Mouse (Mus musculus): Measurements from ENCODE around the gene Cxcr2. TPM values are rescaled to one million over a fixed set of nuclear protein-coding genes. Genes with fewer than 3 reads are reported as not detected.

Cxcr2 gene
- polyA plus RNA-seq, 1 experiment from 2014 or later, result 0.05 TPM

DNA sequence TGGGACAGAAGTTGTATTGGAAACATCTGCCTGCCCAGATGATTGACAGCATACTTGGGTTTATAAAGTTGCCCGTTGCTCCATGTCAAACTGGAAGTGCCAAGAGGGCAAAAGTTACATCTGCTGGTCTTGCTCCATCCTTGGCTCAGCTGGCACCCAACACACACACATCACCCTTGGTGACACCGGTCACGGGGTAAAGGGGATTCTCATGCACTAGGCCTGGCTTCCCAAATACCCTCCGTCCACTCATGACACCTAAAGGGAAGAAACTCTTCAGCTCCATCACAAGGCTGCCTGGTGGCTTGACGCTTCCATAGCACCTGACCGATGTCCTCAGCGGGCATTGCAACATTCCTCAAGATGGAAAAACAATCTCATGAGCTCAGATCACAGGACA is 36.7 kb downstream of the Cxcr2 start:
- H3K36me3 ChIP-seq (replicated peaks), result no peaks in the 10 kb centered on the region
- H3K4me2 ChIP-seq, result no peak overlapping the region
- H3K9ac ChIP-seq, result no peak overlapping the region
- H3K4me3 ChIP-seq, result no peak overlapping the region
- H3K9me3 ChIP-seq, result no peaks in the 10 kb centered on the region
- WGBS, result 85% methylated on average over 7 of the region's 7 CpGs
- no peaks in the 10 kb centered on the region for H3K27me3 ChIP-seq (replicated peaks)
- no peaks in the 10 kb centered on the region for H3K4me1 ChIP-seq
- H3K27ac ChIP-seq, result no peak overlapping the region
- no peak for ATAC-seq (replicated peaks)

DNA sequence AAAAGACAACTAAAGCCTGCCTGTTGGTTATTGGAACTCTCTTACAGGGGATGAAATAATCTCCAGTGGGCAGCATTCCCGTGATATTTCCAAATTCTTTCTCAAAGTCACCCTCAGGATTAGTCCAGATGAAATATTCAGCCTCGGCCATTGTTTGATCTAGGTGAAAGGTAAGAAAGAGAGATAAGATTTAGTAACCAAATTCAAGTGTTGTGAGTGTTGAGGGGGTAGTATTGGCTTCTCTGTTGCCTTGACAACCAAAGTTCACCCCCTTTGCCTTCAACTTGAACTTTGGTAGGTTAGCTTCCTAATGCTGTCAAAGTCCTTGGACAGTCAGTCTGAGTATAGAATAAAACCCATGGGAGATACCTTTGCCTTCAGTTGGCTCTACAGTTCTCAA is 38.9 kb downstream of the Cxcr2 start:
- no peak overlapping the region for H3K4me2 ChIP-seq
- no peaks in the 10 kb centered on the region for H3K36me3 ChIP-seq (replicated peaks)
- no peaks in the 10 kb centered on the region for H3K9me3 ChIP-seq
- no peaks in the 10 kb centered on the region for H3K27me3 ChIP-seq (replicated peaks)
- H3K9ac ChIP-seq, result no peak overlapping the region
- no peak overlapping the region for H3K27ac ChIP-seq
- WGBS, result 78% methylated on average over 2 of the region's 2 CpGs
- H3K4me3 ChIP-seq, result no peak overlapping the region
- no peaks in the 10 kb centered on the region for H3K4me1 ChIP-seq
- no peak for ATAC-seq (replicated peaks)

DNA sequence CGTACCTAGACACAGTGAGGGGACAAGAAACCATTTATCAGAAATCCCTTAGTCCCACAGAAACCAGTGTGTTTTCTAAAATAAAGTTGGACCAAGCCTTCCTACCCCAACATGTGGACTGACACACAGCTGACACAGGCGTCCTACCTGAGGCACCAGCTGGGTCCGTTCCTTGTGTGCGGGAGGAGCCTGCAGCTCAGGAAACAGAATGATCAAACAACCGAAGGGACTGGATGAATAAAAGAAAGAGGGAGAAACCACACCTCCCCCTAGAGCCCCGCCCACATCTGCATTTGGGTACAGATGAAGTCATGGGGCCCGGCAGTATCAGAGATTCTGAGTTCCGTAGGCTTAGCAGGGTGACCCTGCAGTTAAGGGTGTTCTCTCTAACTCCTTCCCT is 40.7 kb downstream of the Cxcr2 start, which contains the start of gene Cxcr1:
TSS of gene Cxcr1 (minus strand) at position 187 of the 400 bp plus-strand sequence.
- no peak within 1 kb of the TSS for H3K4me2 ChIP-seq
- no peak for ATAC-seq (replicated peaks)
- H3K27me3 ChIP-seq (replicated peaks), result no peaks in the 10 kb centered on the region
- no peak within 1 kb of the TSS for H3K27ac ChIP-seq
- H3K4me1 ChIP-seq, result no peaks in the 10 kb centered on the region
- H3K36me3 ChIP-seq (replicated peaks), result no peaks in the 10 kb centered on the region
- H3K4me3 ChIP-seq, result no peak within 1 kb of the TSS
- H3K9me3 ChIP-seq, result no peaks in the 10 kb centered on the region
- 75% methylated on average over 8 of the region's 8 CpGs for WGBS
- no peak within 1 kb of the TSS for H3K9ac ChIP-seq

DNA sequence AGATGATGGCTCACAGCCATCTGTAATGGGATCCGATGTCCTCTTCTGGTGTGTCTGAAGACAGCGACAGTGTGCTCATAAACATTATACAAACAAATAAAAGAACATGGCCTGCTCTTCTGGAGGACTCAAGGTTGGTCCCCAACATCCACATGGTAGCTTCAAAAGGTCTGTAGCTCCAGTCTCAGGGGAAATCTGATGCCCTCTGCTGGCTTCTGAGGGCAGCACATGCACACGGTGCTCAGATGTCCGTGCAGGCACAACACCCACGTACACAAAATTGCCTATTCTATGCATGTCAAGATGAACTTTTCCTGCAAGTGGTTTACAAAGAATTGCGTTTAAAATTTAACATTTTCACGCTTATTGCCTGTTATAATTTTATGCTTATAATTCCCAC is 42.2 kb downstream of the Cxcr2 start:
- no peak for ATAC-seq (replicated peaks)
- no peaks in the 10 kb centered on the region for H3K9me3 ChIP-seq
- no peak overlapping the region for H3K4me3 ChIP-seq
- 51% methylated on average over 7 of the region's 7 CpGs for WGBS
- H3K27me3 ChIP-seq (replicated peaks), result no peaks in the 10 kb centered on the region
- no peak overlapping the region for H3K9ac ChIP-seq
- H3K36me3 ChIP-seq (replicated peaks), result no peaks in the 10 kb centered on the region
- no peak overlapping the region for H3K27ac ChIP-seq
- H3K4me1 ChIP-seq, result no peaks in the 10 kb centered on the region
- H3K4me2 ChIP-seq, result no peak overlapping the region

DNA sequence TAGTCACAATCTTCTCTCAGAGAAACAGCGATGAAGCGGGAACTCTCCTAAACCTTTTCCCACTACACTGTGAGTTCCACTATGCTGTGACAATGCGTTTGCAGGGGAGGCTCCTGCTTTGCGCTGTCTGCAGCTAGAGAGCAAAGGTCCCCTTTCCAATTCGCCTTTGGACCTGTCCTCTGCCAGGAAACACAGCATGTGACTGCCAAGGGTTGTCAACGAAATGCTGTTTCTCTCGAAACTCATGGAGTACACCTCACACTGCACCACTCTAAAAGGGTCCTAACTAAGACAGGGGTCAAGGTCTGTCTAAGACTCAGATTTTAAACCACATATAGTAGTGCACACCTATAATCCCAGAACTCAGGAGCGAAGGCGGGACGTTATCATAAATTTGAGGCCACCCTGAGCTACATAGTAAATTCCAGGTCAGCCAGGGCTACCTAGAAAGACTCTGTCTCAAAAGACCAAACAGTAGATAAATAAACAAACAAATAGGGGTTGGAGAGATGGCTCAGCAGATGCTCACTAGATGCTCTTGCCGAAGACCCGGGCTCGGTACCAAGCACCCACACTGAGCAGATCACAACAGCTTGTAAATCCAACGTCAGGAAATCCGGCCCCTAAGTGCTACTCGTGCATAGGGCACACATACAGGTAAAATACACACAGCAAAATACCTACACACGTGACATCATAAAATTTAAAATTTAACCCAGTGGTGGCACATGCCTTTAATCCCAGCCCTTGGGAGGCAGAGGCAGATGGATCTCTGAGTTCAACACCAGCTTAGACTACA is 43.0 kb downstream of the Cxcr2 start:
- H3K27me3 ChIP-seq (replicated peaks), result no peaks in the 10 kb centered on the region
- 81% methylated on average over 17 of the region's 17 CpGs for WGBS
- no peak for ATAC-seq (replicated peaks)
- H3K9me3 ChIP-seq, result no peaks in the 10 kb centered on the region
- no peak overlapping the region for H3K27ac ChIP-seq
- no peak overlapping the region for H3K4me2 ChIP-seq
- H3K36me3 ChIP-seq (replicated peaks), result no peaks in the 10 kb centered on the region
- H3K9ac ChIP-seq, result no peak overlapping the region
- no peak overlapping the region for H3K4me3 ChIP-seq
- no peaks in the 10 kb centered on the region for H3K4me1 ChIP-seq

DNA sequence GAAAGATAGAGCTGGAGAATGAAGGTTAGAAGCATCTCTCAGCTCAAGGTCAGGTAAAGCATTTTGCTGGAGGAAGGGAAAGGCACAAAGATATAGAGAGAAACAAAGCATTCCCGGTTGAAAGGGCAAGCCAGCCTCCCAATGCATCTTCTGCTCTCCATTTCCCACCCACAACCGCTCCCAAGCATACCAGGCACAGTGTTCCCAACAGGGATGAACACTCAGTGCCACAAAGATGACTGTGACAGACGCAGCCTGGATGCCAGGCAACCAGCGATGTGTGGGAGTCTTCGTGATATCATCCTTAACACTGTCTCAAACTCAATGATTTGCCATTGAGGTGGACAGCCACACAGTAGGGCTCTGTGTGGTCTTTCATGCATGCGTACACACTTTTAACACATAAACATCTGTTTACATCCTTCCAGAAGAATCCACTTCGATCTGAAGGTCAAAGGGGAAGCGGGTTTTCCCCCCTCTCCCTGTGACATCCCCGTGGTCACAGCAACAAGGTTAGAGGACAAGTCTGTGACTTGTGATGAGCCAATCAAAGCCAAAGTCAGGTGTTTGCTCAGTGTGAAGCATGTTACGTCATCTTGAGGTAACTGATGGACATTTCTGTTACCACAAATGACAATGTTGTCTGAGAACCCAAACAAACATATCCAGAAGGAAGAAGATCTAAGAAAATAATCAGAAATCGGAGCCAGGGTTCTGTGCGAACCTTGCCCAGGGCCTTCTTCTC is 44.1 kb downstream of the Cxcr2 start:
- Histone ChIP-seq H3K4me3 (no peak overlapping the region), H3K36me3 (replicated peaks) (no peaks in the 10 kb centered on the region), H3K4me1 (no peaks in the 10 kb centered on the region), H3K27ac (no peak overlapping the region), H3K9me3 (no peaks in the 10 kb centered on the region), H3K9ac (no peak overlapping the region), H3K4me2 (no peak overlapping the region), H3K27me3 (replicated peaks) (no peaks in the 10 kb centered on the region)
- no peak for ATAC-seq (replicated peaks)
- WGBS, result 84% methylated on average over 12 of the region's 12 CpGs

DNA sequence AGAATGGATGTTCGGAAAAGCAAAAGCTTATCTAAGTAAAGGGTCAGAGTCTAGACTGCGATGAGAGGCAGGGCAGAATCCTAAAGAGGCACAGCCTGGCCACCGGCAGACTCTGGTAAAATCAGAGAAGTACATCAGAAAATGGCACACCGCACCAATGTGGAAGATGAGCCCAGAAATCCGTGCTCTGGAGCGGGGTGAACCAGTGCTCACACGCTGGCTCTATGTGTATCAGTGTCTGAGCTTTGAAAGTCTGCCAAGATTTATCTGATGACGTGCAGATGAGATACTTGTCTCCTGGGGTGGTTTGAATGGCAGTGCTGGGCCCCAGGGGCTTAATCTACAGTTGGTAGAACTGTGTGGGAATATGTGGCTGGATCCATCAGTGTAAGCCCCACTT is 45.3 kb downstream of the Cxcr2 start:
- Histone ChIP-seq H3K4me3 (no peak overlapping the region), H3K4me1 (no peaks in the 10 kb centered on the region), H3K4me2 (no peak overlapping the region), H3K9me3 (no peaks in the 10 kb centered on the region), H3K9ac (no peak overlapping the region), H3K36me3 (replicated peaks) (no peaks in the 10 kb centered on the region), H3K27me3 (replicated peaks) (no peaks in the 10 kb centered on the region; the same call in 1 of the 2 replicates), H3K27ac (no peak overlapping the region)
- WGBS, result 73% methylated on average over 8 of the region's 8 CpGs
- ATAC-seq (replicated peaks), result no peak

DNA sequence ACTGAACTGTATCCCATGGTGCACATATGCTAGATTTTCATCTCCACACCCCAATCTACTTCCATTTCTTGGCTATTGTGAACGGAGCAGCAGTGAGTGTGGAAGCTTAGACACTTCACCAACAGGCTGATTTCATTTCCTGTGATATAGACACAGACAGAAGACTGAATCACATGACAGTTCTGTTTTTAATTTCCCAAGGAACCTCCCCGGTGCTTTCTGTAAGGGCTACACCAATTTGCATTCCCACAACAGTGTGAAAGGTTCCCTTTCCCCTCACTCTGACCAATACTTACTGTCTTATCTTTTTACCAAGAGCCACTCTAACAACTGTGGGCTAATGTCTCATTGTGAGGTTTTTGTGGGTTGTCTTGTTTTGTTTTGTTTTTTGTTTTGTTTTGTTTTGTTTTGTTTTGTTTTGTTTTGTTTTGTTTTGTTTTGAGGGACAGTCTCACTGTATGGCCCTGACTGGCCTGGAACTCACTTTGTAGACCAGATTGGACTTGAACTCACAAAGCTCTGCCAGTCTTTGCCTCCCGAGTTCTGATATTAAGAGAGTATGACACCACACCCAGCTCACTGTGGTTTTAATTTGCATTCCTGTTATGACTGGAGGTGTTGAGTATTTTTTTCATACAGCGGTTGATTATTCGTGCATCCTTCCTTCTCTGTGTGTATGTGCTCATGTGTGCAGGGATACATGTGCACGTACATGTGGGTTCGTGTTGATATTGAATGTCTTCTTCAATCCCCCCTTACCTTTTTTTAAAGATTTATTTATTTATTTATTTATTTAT is 47.5 kb downstream of the Cxcr2 start:
- Histone ChIP-seq H3K4me3 (no peak overlapping the region), H3K9me3 (no peaks in the 10 kb centered on the region), H3K27me3 (replicated peaks) (no peaks in the 10 kb centered on the region; the same call in 1 of the 2 replicates), H3K9ac (no peak overlapping the region), H3K36me3 (replicated peaks) (no peaks in the 10 kb centered on the region), H3K4me1 (no peaks in the 10 kb centered on the region), H3K4me2 (no peak overlapping the region), H3K27ac (no peak overlapping the region)
- no peak for ATAC-seq (replicated peaks)
- WGBS, result 81% methylated on average over 7 of the region's 7 CpGs

DNA sequence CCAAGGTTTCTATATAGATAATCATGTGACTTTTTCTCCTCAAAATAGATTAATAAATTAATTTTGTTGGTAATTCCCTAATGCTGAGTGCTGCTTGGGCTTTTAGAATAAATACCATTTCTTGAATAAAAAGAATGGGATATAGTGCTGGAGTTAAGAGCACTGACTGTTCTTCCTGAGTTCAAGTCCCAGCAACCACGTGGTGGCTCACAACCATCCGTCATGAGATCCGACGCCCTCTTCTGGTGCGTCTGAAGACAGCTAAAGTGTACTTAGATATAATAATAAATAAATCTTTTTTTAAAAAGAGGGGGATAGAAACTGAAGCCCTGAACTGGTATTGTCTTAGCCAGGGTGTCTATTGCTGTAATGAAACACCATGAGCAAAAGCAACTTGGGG is 49.7 kb downstream of the Cxcr2 start:
- WGBS, result 62% methylated on average over 5 of the region's 5 CpGs
- Histone ChIP-seq H3K27me3 (replicated peaks) (no peaks in the 10 kb centered on the region; the same call in 1 of the 2 replicates), H3K4me2 (no peak overlapping the region), H3K4me1 (no peaks in the 10 kb centered on the region), H3K4me3 (no peak overlapping the region), H3K9me3 (no peaks in the 10 kb centered on the region), H3K9ac (no peak overlapping the region), H3K27ac (no peak overlapping the region), H3K36me3 (replicated peaks) (no peaks in the 10 kb centered on the region)
- no peak for ATAC-seq (replicated peaks)

DNA sequence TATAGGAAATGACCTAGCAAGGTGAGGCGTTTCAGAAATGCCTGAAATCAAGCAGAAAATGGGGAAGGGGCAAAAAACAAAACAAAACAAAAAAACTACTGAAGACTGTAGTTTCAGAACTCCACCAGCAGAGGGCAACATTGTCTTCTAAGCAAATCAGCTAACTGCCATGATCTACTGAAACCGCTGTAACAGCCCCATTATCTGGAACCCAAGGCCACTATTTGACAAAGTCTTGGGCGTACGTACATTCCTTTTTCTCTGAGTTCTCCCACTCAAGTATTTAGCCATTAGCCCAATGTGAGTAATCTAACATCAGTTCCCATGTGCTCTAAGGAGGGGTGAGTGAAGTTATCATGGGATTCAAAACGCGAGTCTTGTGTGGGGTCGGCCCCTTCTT is 52.1 kb downstream of the Cxcr2 start:
- H3K4me2 ChIP-seq, result no peak overlapping the region
- no peaks in the 10 kb centered on the region for H3K9me3 ChIP-seq
- H3K9ac ChIP-seq, result no peak overlapping the region
- ATAC-seq (replicated peaks), result no peak
- no peaks in the 10 kb centered on the region for H3K36me3 ChIP-seq (replicated peaks)
- H3K4me3 ChIP-seq, result no peak overlapping the region
- no peaks in the 10 kb centered on the region; the same call in 1 of the 2 replicates for H3K27me3 ChIP-seq (replicated peaks)
- H3K27ac ChIP-seq, result no peak overlapping the region
- WGBS, result 70% methylated on average over 7 of the region's 7 CpGs
- no peaks in the 10 kb centered on the region for H3K4me1 ChIP-seq

DNA sequence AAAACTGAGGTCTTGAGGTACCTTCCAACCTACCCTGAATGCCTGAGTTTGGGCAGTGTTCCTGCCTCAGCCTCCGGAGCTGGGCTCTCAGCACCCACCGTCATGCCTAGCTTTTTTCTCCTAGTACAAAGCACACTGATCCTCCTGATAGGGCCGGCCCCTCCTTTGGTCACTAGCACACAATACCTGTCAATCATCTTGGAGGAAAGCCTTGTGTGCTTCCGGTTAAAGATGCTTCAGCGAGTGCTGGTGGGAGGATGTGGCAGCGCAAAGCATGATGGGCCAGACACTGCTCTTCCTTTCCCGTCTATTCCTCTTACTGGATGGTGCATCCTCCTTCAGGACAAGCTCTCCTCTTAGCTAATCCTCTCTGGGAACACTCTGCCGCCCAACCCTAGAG is 52.9 kb downstream of the Cxcr2 start:
- no peak for ATAC-seq (replicated peaks)
- no peak overlapping the region for H3K9ac ChIP-seq
- H3K36me3 ChIP-seq (replicated peaks), result no peaks in the 10 kb centered on the region
- H3K9me3 ChIP-seq, result no peaks in the 10 kb centered on the region
- H3K27ac ChIP-seq, result no peak overlapping the region
- no peak overlapping the region for H3K4me3 ChIP-seq
- WGBS, result 56% methylated on average over 8 of the region's 8 CpGs
- H3K27me3 ChIP-seq (replicated peaks), result no peaks in the 10 kb centered on the region; the same call in 1 of the 2 replicates
- H3K4me2 ChIP-seq, result no peak overlapping the region
- H3K4me1 ChIP-seq, result no peaks in the 10 kb centered on the region

DNA sequence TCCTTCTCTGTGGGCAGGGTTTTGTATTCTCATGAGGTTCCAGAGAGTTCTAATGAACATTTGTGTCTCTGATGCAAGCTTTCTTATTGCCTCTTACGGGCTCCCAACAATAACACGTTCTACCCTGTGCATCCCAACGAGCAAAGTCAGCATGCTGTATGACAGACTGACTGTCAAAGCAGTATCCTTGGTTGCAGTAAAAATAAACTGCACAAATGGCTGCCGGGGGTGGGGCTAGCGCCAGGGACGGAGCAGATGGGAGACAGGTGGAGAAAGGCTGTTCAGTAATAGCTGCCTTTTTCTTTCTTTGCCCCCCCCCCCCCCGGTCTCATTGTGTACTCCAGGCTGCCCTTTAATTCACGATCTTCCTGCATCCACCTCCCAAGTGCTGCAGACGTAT is 54.1 kb downstream of the Cxcr2 start:
- no peak for ATAC-seq (replicated peaks)
- WGBS, result 63% methylated on average over 9 of the region's 9 CpGs
- no peaks in the 10 kb centered on the region for H3K36me3 ChIP-seq (replicated peaks)

More for the DNA sequence above, 54.1 kb downstream of the Cxcr2 start:
- no peaks in the 10 kb centered on the region for H3K9me3 ChIP-seq
- H3K4me2 ChIP-seq, result no peak overlapping the region
- no peak overlapping the region for H3K9ac ChIP-seq
- no peak overlapping the region for H3K27ac ChIP-seq
- no peaks in the 10 kb centered on the region for H3K4me1 ChIP-seq
- no peaks in the 10 kb centered on the region; the same call in 1 of the 2 replicates for H3K27me3 ChIP-seq (replicated peaks)
- H3K4me3 ChIP-seq, result no peak overlapping the region

Data from midbrain, embryonic 15.5 days (tissue).